Mouse (Mus musculus) cerebral cortex, adult 2 months (tissue): ENCODE data around the gene Rnf166.

Experiments
- WGBS: fragments of 180-500 bp; shearing (Covaris S2); methylation state at CpG from one replicate; pipeline ENCODE4 v1.1.7; 2018; 5-methylcytosine and 5-hydroxymethylcytosine counted together

Rnf166 gene

DNA sequence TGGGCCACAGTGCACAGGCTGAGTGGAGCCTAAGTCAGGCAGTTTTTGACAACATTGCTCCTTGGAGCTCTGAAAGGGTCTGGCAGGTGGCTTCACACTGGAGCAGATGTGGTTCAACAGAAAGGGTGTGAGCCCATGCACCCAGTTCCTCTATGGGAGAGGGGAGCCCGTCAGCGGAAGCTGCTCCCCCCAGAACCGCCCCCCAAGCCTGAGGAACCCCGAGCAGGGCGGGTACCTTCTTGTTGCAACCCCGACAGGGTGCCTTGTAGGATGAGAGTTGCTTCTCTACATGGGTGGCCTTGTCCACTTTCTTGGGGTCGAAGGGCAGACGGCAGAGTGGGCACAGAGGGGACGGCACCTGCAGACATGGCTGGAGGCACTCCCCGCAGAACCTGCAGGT lies 5.9 kb downstream of the Rnf166 start:
- WGBS = 90% methylated on average over 10 of the region's 10 CpGs

- 82% methylated on average over 6 of the region's 6 CpGs for WGBS
These were observed 6.5 kb downstream of the Rnf166 start for GRCm38 (mm10) chr8:122469407-122469806.

- WGBS = 69% methylated on average over 13 of the region's 13 CpGs
These were observed 8.0 kb downstream of the Rnf166 start for GRCm38 (mm10) chr8:122467816-122468215.

- 76% methylated on average over 7 of the region's 7 CpGs for WGBS
These were observed 10.9 kb downstream of the Rnf166 start for GRCm38 (mm10) chr8:122464985-122465384.

GRCm38 (mm10) chr8:122463651-122464640 lies 11.9 kb downstream of the Rnf166 start:
- WGBS = 52% methylated on average over 12 of the region's 12 CpGs

- WGBS = 79% methylated on average over 8 of the region's 8 CpGs
These were observed 13.4 kb downstream of the Rnf166 start for GRCm38 (mm10) chr8:122462510-122462909.

GRCm38 (mm10) chr8:122461473-122462148 lies 14.3 kb downstream of the Rnf166 start:
- WGBS = 35% methylated on average over 11 of the region's 11 CpGs

DNA sequence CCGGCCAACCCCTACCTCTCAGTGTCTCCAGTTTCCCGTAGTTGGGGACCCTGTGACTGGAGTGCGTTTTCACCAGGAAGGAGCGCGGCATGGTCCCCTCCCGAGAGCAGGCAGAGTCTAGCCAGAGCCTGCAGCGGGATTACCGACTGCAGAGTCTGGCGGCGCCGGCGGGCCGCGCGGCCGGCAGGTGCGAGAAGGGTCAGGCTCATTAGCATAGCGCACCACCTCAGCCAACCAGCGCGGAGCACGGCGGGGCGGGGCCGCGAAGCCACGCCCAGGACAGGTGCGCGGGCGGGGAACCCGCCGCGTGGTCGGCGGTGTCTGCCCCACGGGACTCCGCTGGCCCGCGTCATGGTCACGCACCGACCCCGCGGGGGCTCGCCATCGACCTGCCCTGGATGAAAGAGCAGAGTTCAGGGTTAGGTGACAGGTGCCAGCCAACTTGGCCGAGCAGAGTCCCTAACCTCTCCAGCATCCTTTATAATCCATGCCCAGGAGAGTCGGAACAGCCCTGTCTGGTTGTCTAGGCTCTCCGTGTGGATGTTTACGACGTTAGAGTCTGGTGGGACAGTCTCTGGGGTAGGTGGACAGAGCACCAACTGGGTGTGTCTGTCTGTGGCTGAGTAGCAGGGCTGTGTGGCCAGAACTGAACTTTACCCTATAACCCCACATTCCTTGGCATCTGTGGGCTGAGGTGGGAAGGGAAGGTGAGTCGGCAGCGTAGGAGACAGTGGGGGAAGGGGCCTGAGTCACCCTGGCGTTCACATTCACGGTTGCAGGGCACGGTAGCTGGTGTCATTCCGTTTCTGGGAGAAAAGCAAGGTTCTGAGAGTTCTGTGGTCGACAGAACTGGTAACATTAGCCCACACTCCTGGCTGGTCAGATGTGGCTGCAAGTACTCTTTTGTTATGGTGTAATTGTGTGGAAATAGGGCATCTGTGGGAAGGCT lies 15.1 kb downstream of the Rnf166 start, which contains the start of gene Snai3:
Gene Snai3 (minus strand): TSS at position 210 of the 949 bp plus-strand sequence.
- WGBS = 3% methylated on average over 47 of the region's 56 CpGs

DNA sequence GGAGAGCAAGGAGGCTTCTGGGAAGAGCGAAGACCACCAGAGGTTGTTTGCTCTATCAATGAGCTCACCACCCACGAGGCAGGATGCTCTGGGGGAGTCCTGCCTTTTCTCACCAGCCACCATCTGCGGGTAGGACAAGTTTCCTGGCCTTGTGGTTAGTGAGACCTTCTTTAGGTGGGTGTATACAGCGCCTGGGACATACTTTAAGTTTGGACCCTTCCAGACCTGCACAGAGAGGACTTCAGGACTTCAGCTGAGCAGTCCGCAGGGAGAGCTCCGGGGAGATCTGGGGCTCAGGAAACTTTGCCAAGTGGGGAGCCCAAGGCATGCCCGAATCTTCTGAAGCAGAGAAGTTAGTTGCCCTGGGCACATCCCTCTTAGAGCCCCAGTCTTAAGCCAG lies 15.9 kb downstream of the Rnf166 start:
- 27% methylated on average over 7 of the region's 7 CpGs for WGBS

GRCm38 (mm10) chr8:122459218-122459900 lies 16.5 kb downstream of the Rnf166 start:
- WGBS = 56% methylated on average over 6 of the region's 6 CpGs

GRCm38 (mm10) chr8:122457171-122457570 lies 18.7 kb downstream of the Rnf166 start:
- 75% methylated on average over 11 of the region's 11 CpGs for WGBS

DNA sequence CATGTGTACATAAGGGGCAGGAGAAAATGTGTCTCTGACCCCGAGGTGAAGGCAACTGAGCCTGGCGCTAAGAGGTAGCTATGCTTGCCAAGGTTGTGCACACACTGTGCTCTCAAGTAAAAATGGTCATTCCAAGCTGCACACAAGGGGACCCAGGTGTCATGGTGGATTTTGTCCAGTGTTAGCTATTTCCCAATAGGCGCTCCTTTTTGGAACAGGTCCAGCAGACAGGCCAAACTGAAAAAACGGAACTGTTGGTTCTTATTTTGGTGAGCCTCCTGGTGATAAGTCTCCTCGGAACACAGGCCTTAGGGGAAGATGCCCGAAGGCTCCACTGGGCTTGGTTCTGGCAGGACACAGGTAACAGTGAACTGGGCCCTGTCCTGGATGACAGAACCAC lies 21.5 kb downstream of the Rnf166 start:
- WGBS = 86% methylated on average over 6 of the region's 6 CpGs

DNA sequence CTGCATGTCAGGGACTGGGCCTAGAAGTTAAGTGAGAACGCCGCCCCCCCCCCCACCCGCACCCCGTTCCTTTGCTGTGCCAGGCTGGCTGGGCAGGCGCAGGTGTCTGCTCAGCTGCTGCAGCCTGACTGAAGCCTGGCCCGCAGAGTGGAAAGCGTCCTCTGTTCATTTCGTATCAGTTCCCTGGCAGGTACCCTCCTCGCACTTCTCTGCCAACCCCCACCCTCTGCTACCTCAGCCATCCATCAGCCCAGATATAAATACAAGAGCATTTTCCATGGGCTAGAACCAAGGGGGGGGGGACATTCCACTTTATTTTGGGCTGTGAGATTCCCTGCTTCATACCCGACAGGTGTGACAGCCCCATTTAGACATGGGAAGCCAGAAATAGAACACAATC lies 23.7 kb downstream of the Rnf166 start:
- 83% methylated on average over 10 of the region's 10 CpGs for WGBS

DNA sequence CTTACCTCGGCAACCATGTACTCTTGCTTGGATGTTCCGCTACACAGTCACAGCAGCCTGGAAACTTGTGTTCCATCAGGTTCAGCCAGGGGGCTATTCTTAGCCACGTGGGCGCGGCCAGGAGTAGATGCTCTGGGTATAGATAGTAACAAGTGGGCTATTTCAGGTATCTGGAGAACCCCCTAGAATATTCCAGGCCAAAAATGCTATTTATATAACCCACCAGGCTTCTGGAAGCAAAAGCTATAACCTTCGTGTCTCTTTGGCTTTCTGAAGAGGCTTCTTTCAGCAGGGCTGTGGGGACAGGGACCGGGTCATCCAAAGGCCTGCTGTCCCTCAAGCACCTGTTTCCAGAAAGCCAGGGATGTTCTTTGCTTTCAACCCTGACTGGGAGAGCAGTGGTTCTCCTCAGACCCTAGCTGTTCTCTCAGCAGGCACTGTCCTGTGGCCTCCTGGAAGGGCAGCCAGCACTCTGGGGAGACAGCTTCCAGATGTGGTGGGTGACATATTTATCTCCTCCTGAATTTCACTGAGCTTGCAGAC lies 24.6 kb downstream of the Rnf166 start:
- WGBS = 46% methylated on average over 7 of the region's 7 CpGs

- WGBS = 59% methylated on average over 3 of the region's 3 CpGs
These were observed 30.7 kb downstream of the Rnf166 start for GRCm38 (mm10) chr8:122445203-122445602.

DNA sequence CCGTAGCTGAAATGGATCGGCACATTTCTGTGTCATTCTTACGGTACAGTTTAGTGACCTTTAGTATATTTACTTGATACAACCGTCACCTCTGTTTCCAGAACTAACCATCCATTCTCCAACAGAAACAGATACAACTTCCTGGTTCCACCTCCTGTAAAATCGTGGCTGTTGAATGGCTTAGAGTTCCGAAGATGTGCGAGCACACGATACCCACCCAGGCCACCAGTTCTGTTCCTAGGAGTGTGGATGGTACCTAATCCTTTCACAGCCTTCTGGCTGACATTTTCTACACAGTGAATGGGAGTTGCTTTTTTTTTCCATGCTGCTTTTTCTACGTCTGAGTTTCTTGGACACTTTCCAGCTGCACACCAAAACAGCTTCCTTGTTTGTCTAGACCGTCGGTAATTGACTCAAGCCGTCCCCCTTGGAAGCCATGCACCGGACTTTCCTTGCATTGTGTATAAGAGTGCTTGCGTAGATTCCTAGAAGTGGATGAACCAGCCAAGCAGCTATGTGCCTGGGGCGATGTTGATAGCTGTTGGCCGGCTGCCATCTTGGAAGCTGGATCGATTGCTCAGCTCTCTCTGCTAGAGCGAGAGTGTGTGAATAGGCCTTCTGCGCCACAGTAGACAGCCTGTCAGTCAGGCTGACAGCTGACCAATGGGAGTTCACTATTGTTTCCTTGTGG lies 31.7 kb downstream of the Rnf166 start:
- WGBS = under 1% methylated on average over 19 of the region's 19 CpGs

DNA sequence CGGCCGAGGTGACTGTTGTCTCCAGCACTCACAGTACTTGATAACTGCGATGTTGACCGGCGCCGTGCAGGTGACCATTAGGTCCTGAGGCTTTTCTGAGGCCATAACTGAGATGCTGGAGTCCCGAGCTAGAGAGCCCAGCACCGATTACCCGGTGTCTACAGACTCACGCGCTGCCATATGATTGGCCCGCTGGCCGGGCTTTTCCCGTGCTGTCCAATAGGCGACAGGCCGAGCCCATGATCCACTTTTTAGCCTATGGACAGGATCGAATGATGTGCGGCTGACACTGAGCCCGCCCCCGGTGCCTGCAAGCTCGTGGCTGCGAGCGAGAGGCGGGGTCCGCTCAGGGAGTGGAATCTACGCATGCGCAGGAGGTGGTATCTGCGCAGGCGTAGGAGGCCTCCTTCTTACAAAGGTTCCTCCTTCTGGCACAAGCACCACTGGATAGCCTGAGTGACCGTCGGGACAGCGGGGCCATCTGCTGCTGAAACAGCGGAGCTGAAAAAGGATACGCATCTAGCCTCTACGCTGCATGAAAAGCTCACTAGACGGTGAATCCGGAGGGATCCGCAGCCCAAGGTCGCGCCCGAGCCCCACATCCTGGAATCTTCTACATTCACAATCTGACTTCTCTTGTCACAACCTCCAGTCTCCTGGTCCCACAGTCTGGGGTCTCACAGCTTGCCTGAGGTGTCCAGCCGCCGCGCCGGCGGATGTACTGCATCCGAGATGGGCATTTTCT lies 32.4 kb downstream of the Rnf166 start, which contains the start of gene Mvd:
Gene Mvd (minus strand): TSS at position 161 of the 745 bp plus-strand sequence.
- under 1% methylated on average over 47 of the region's 47 CpGs for WGBS

DNA sequence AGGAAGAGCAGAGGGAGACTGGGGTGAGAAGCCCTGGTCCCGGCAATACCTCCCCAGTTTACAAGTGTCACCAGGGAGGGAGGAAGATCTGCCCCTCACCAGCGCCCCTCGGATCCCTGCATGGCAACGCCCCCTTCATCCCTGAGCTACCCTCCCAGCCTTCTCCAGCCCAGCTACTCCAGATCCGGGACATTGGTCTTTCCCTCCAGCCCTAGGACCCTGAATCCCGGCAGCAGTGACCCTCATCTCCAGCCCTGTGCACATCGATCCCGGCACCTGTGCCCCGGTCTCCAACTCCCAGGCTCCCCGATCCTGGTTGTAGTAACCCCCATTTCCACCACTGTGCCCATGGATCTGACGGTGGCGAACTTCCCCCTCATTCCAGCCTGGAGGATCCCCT lies 33.1 kb downstream of the Rnf166 start:
- WGBS = 1% methylated on average over 12 of the region's 12 CpGs

DNA sequence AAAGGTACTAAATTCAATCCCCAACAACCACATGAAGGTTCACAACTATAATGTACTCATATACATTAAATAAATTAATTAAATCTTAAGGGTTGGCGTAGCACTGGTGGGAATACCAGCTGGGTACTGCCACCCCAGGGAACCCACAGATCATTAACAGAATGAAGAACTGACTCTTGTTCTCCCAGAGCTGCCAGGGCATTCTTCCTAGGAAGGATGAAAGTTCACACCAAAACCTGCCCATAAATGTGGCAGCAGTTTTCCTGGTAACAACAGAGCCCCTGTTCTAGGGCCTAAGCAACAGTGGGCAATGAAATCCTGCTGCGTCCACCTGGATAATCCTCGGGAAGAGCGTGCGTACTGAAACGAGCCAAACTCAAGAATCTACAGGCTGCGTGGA lies 33.5 kb downstream of the Rnf166 start:
- WGBS = 12% methylated on average over 7 of the region's 7 CpGs
